Mouse (Mus musculus) forebrain, postnatal 0 days (tissue): ENCODE measurements around the gene Gm17490. TPM values are rescaled to one million over a fixed set of nuclear protein-coding genes. Genes with fewer than 3 reads are reported as not detected.
"Not testable (repeated sequence)": the region's sequence is repeated elsewhere in the genome, so short reads cannot be mapped to it uniquely, and the experiment has no call there.

Experiments used
- ATAC-seq: fragments of 200-750 bp; cut with Nextera tagmentation; 2 replicates; pipeline ENCODE4 v1.8.0; 2017; ENCODE audit warnings: mild to moderate bottlenecking, moderate library complexity
- DNase-seq: peaks from one replicate; pipeline ENCODE4 v3.0.0-alpha.2; 2015
- H3K27ac ChIP-seq: fragments of 300-500 bp; sonication (generic); 2 replicates; pipeline ENCODE4 v1.5.1; 2014; ENCODE audit warnings: low read depth, mild to moderate bottlenecking, antibody characterized with exemption, low read length, moderate library complexity, mixed read lengths
- H3K27me3 ChIP-seq: fragments of 300-500 bp; sonication (generic); 2 replicates; pipeline ENCODE4 v1.6.1; 2014; ENCODE audit warnings: mild to moderate bottlenecking, low read length, mixed read lengths; ENCODE audit not compliant: insufficient read depth
- H3K36me3 ChIP-seq: fragments of 300-500 bp; sonication (generic); 2 replicates; pipeline ENCODE4 v1.6.1; 2014; ENCODE audit warnings: mild to moderate bottlenecking, moderate library complexity; ENCODE audit not compliant: insufficient read depth
- H3K4me1 ChIP-seq: fragments of 300-500 bp; sonication (generic); 2 replicates; pipeline ENCODE4 v1.6.1; 2014; ENCODE audit warnings: antibody characterized with exemption; ENCODE audit not compliant: insufficient read depth
- H3K4me2 ChIP-seq: fragments of 300-500 bp; sonication (generic); 2 replicates; pipeline ENCODE4 v1.6.1; 2014; ENCODE audit warnings: low read depth, mild to moderate bottlenecking, moderate library complexity
- H3K4me3 ChIP-seq: fragments of 300-500 bp; sonication (generic); 2 replicates; pipeline ENCODE4 v1.5.1; 2014; ENCODE audit warnings: low read depth, low read length, mixed read lengths
- H3K9ac ChIP-seq: fragments of 300-500 bp; sonication (generic); 2 replicates; pipeline ENCODE4 v1.6.1; 2014; ENCODE audit warnings: mild to moderate bottlenecking
- H3K9me3 ChIP-seq: fragments of 300-500 bp; sonication (generic); 2 replicates; pipeline ENCODE4 v1.6.1; 2016; ENCODE audit warnings: low read length
- CTCF ChIP-seq: sonication (generic); IDR thresholded peaks from 2 replicates; pipeline ENCODE4 v1.5.1; 2016; ENCODE audit warnings: antibody characterized with exemption, control low read depth, low read depth
- WGBS: fragments of 180-500 bp; shearing (Covaris S2); extraction: QIAGEN DNeasy Blood & Tissue Kit; methylation state at CpG from one replicate; pipeline ENCODE4 v1.1.7; 2014; 5-methylcytosine and 5-hydroxymethylcytosine counted together
- polyA plus RNA-seq: library from polyadenylated mRNA; unstranded; fragments of >200 nt; fragmentation: Nextera tagmentation; extraction: Ambion mirVana; gene quantifications from 2 replicates; pipeline ENCODE4 v1.2.1, GENCODE M21; 2015
- total RNA-seq: library from RNA; depleted of rRNA; stranded (reverse); fragments of >200 nt; gene quantifications from 2 replicates; pipeline ENCODE4 v1.2.3, GENCODE M21; 2014

Gene Gm17490
- total and polyA plus RNA-seq, 2 experiments from 2014 or later, result not detected

- Histone ChIP-seq H3K9me3 (no peaks in the 10 kb centered on the region), H3K4me3 (no peak overlapping the region), H3K27me3 (no peaks in the 10 kb centered on the region), H3K36me3 (no peaks in the 10 kb centered on the region), H3K4me2 (no peak overlapping the region), H3K9ac (no peak overlapping the region), H3K27ac (no peak overlapping the region), H3K4me1 (no peaks in the 10 kb centered on the region)
- ATAC-seq, result no peak
- TF ChIP-seq CTCF, result no peak
- DNase-seq, result no peak
- WGBS, result 96% methylated on average over 5 of the region's 5 CpGs
These were observed 9.5 kb upstream of the Gm17490 start for GRCm38 (mm10) chr2:11635471-11636137.

DNA sequence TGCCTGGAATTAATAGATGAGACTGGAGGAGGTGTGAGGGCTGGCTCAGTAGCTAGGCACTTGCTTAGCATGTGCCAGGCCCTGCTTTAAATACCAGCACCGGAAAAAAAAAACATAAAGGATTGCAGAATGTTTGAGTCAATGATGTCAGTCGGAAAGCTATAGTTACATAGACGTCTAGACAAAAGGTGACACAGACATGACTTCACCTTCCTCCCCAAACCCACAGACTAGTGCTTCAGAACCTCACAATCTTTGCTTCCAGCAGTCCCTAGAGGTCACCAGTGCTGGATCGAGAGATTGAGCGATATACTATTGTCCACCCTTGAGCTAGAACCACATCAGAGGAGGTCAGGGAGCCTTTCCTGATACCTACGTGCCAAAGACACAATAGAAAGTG lies 9.0 kb upstream of the Gm17490 start:
- DNase-seq (no peak), ATAC-seq (no peak)
- Histone ChIP-seq H3K4me3 (no peak overlapping the region), H3K36me3 (no peaks in the 10 kb centered on the region), H3K27ac (no peak overlapping the region), H3K4me1 (no peaks in the 10 kb centered on the region), H3K9me3 (no peaks in the 10 kb centered on the region), H3K4me2 (no peak overlapping the region), H3K27me3 (no peaks in the 10 kb centered on the region), H3K9ac (no peak overlapping the region)
- WGBS, result 83% methylated on average over 6 of the region's 6 CpGs
- no peak for TF ChIP-seq CTCF

DNA sequence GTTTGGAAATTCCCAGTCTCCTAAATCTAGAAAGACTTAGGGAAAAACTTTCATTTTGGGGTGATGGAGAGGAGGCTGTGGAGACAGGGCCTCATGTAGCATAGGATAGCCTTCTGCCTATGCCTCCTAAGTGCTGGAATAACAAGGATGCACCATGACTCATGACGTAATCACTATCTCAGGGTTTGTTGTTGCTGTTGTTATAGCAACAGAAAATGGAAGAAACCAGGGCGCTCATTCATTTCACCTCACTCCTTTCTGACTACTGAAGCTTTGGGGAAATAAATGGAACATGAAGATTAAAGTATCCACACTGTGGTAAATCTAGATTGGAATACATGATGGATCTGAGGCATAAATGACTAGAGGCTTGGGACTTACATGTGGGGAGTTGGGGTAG lies 2.3 kb downstream of the Gm17490 start:
- H3K4me1 ChIP-seq, result no peaks in the 10 kb centered on the region
- ATAC-seq, result no peak
- H3K4me3 ChIP-seq, result no peak overlapping the region
- no peaks in the 10 kb centered on the region for H3K27me3 ChIP-seq
- 89% methylated on average over 2 of the region's 2 CpGs for WGBS
- H3K27ac ChIP-seq, result no peak overlapping the region
- no peak overlapping the region for H3K9ac ChIP-seq
- H3K4me2 ChIP-seq, result no peak overlapping the region
- TF ChIP-seq CTCF, result no peak
- no peaks in the 10 kb centered on the region for H3K9me3 ChIP-seq
- no peak for DNase-seq
- H3K36me3 ChIP-seq, result no peaks in the 10 kb centered on the region

GRCm38 (mm10) chr2:11623173-11623572 lies 2.9 kb downstream of the Gm17490 start:
- ATAC-seq, result no peak
- H3K36me3 ChIP-seq, result no peaks in the 10 kb centered on the region
- DNase-seq, result no peak
- H3K4me3 ChIP-seq, result no peak overlapping the region
- H3K27ac ChIP-seq, result no peak overlapping the region
- H3K27me3 ChIP-seq, result no peaks in the 10 kb centered on the region
- TF ChIP-seq CTCF, result no peak
- H3K4me1 ChIP-seq, result no peaks in the 10 kb centered on the region
- H3K9me3 ChIP-seq, result no peaks in the 10 kb centered on the region
- H3K9ac ChIP-seq, result no peak overlapping the region
- no peak overlapping the region for H3K4me2 ChIP-seq
- WGBS, result 94% methylated on average over 8 of the region's 8 CpGs

GRCm38 (mm10) chr2:11619598-11619997 lies 6.5 kb downstream of the Gm17490 start:
- no peak for DNase-seq
- 86% methylated on average over 2 of the region's 2 CpGs for WGBS
- no peak overlapping the region for H3K4me3 ChIP-seq

GRCm38 (mm10) chr2:11616846-11617245 lies 9.2 kb downstream of the Gm17490 start:
- ATAC-seq (no peak), DNase-seq (no peak)
- Histone ChIP-seq H3K4me1 (no peaks in the 10 kb centered on the region), H3K27ac (no peak overlapping the region), H3K36me3 (no peaks in the 10 kb centered on the region), H3K4me2 (no peak overlapping the region), H3K9ac (no peak overlapping the region), H3K4me3 (no peak overlapping the region), H3K9me3 (no peaks in the 10 kb centered on the region), H3K27me3 (no peaks in the 10 kb centered on the region)
- TF ChIP-seq CTCF, result no peak
- 92% methylated on average over 9 of the region's 9 CpGs for WGBS

More at GRCm38 (mm10) chr2:11619598-11619997, 6.5 kb downstream of the Gm17490 start:
- Histone ChIP-seq H3K9ac (no peak overlapping the region), H3K4me2 (no peak overlapping the region), H3K36me3 (no peaks in the 10 kb centered on the region), H3K27me3 (no peaks in the 10 kb centered on the region), H3K9me3 (no peaks in the 10 kb centered on the region), H3K27ac (no peak overlapping the region), H3K4me1 (no peaks in the 10 kb centered on the region)
- TF ChIP-seq CTCF, result no peak
- ATAC-seq, result no peak

GRCm38 (mm10) chr2:11612939-11613338 lies 13.1 kb downstream of the Gm17490 start:
- not testable (repeated sequence) for ATAC-seq, H3K9me3 ChIP-seq, DNase-seq, H3K4me2 ChIP-seq, H3K4me1 ChIP-seq, H3K36me3 ChIP-seq, H3K27me3 ChIP-seq, H3K27ac ChIP-seq, H3K9ac ChIP-seq, H3K4me3 ChIP-seq
- 90% methylated on average over 6 of the region's 6 CpGs for WGBS

DNA sequence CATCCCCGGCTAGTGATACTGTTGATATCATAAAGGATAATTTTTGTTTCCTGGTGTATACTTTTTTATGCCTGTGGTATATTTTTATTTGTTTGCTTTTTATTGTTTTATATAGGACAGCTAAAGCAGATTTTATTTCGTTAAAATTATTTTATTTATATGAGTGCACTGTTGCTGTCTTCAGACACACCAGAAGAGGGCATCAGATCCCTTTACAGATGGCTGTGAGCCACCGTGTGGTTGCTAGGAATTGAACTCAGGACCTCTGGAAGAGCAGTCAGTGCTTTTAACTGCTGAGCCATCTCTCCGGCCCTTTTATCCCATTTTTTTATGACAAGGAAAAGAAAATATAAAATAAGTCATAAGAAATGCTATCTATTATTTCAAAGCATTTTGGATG lies 19.3 kb downstream of the Gm17490 start:
- ATAC-seq, H3K9ac ChIP-seq, DNase-seq, H3K27ac ChIP-seq, H3K27me3 ChIP-seq, H3K9me3 ChIP-seq, H3K36me3 ChIP-seq, H3K4me3 ChIP-seq, H3K4me2 ChIP-seq, H3K4me1 ChIP-seq: not testable (repeated sequence)
- 83% methylated on average over 4 of the region's 4 CpGs for WGBS
